In genomic region chr6:126609193-126609947, GRCm38 (mm10) we compare ENCODE assay signal across 24 mouse cellular contexts. TPM values are rescaled to one million over a fixed set of nuclear protein-coding genes. Genes with fewer than 3 reads are reported as not detected.
A peak's percentile ranks its signal among the peaks of the same experiment; 100 is the strongest.
DNase-seq lines count a peak whose midpoint lies in the region; ATAC-seq and TF ChIP-seq lines count a peak whose summit lies in the region.
"Had no signal": no experiment of that assay in that cellular context is flagged by ENCODE, and none has a peak within 500 bp of the region (broad histone marks: within the 10 kb centered on the region; RNA-seq: fewer than 3 reads in every experiment).

No protein-coding gene starts in this region.

- 0 out of 2 replicates have a peak, but pooled peaks have one; percentile 13 for ATAC-seq in hindbrain, postnatal 0 days
- ATAC-seq in hindbrain, embryonic 13.5 days (ENCODE audit: low FRiP score): no peak
- ATAC-seq: CD4-positive, CD25-positive, alpha-beta regulatory T cell, adult 4 months; forebrain, embryonic 13.5 days; forebrain, postnatal 0 days; intestine, postnatal 0 days had no signal

- DNase-seq in cerebellum, adult 18-20 months: peak; percentile 58 to 61
- DNase-seq in cerebellum, postnatal 10 days: no peak
- no peak for DNase-seq in hindbrain, postnatal 0 days (ENCODE audit: low spot score)
- DNase-seq in cerebellum, adult 9-11 months: peak; percentile 72
- DNase-seq in frontal cortex, postnatal 25 days (ENCODE audit: low spot score in 2 of 2): no peak
- DNase-seq: adrenal gland, adult 8-10 months; adrenal gland, postnatal 25 days; forebrain, postnatal 0 days; gastrocnemius, postnatal 25 days; heart, adult 18-20 months; heart, postnatal 10 days; heart, postnatal 36 days; kidney, adult 2 months had no signal

- no peak overlapping the region for H3K4me2 ChIP-seq in hindbrain, postnatal 0 days (ENCODE audit: low read depth, low read length)
- no peak overlapping the region for H3K4me2 ChIP-seq in hindbrain, embryonic 13.5 days
- H3K4me2 ChIP-seq: forebrain, embryonic 13.5 days; heart, embryonic 12.5 days; heart, embryonic 15.5 days; hindbrain, embryonic 14.5 days had no signal

- no peak overlapping the region for H3K4me3 ChIP-seq in hindbrain, postnatal 0 days (ENCODE audit: low read length)
- H3K4me3 ChIP-seq in hindbrain, embryonic 13.5 days: no peak overlapping the region
- H3K4me3 ChIP-seq: forebrain, embryonic 10.5 days; forebrain, embryonic 13.5 days; heart, embryonic 12.5 days; heart, embryonic 15.5 days; hindbrain, embryonic 10.5 days had no signal

- H3K27ac ChIP-seq in hindbrain, postnatal 0 days: no peak overlapping the region; the same call in 1 of the 2 replicates
- no peak overlapping the region for H3K27ac ChIP-seq in hindbrain, embryonic 13.5 days
- H3K27ac ChIP-seq: forebrain, embryonic 10.5 days; forebrain, embryonic 13.5 days; heart, embryonic 15.5 days; hindbrain, embryonic 10.5 days; hindbrain, embryonic 14.5 days had no signal

- H3K27me3 ChIP-seq in hindbrain, postnatal 0 days (ENCODE audit: insufficient read depth, low read length): no peaks in the 10 kb centered on the region
- peaks cover 9% of the 10 kb centered on the region; the same call in 1 of the 2 replicates for H3K27me3 ChIP-seq in hindbrain, embryonic 13.5 days
- H3K27me3 ChIP-seq: forebrain, embryonic 13.5 days had no signal

- H3K9ac ChIP-seq in hindbrain, postnatal 0 days (replicated peaks; ENCODE audit: low read length): no peak overlapping the region
- no peak overlapping the region for H3K9ac ChIP-seq in hindbrain, embryonic 13.5 days
- H3K9ac ChIP-seq: forebrain, embryonic 13.5 days; forebrain, postnatal 0 days; heart, embryonic 12.5 days; heart, embryonic 15.5 days; hindbrain, embryonic 14.5 days had no signal

- H3K4me1 ChIP-seq in hindbrain, postnatal 0 days (ENCODE audit: insufficient read depth, low read length): no peaks in the 10 kb centered on the region
- H3K4me1 ChIP-seq in hindbrain, embryonic 13.5 days (replicated peaks): no peaks in the 10 kb centered on the region; the same call in 1 of the 2 replicates
- H3K4me1 ChIP-seq: forebrain, embryonic 10.5 days; forebrain, embryonic 13.5 days; heart, embryonic 12.5 days; heart, embryonic 15.5 days had no signal

- WGBS in hindbrain, postnatal 0 days: 58% methylated on average over 17 of the region's 17 CpGs
- WGBS in hindbrain, embryonic 13.5 days: 69% methylated on average over 17 of the region's 17 CpGs

- no peak for TF ChIP-seq CTCF in hindbrain, postnatal 0 days (IDR thresholded peaks at IDR 0.05; ENCODE audit: low read depth)

- H3K36me3 ChIP-seq in hindbrain, postnatal 0 days (ENCODE audit: insufficient read depth, low read length): no peaks in the 10 kb centered on the region
- no peaks in the 10 kb centered on the region for H3K36me3 ChIP-seq in hindbrain, embryonic 13.5 days
- H3K36me3 ChIP-seq: forebrain, embryonic 10.5 days; heart, embryonic 12.5 days; heart, embryonic 15.5 days; hindbrain, embryonic 10.5 days had no signal

- no peaks in the 10 kb centered on the region for H3K9me3 ChIP-seq in hindbrain, postnatal 0 days (ENCODE audit: low read length)
- H3K9me3 ChIP-seq in hindbrain, embryonic 13.5 days: no peaks in the 10 kb centered on the region
- H3K9me3 ChIP-seq: forebrain, embryonic 10.5 days; forebrain, embryonic 13.5 days; heart, embryonic 12.5 days; heart, embryonic 15.5 days; hindbrain, embryonic 10.5 days had no signal

RNA-seq across cellular contexts. Expression of gene Kcna1, which starts 36.8 kb away (rescaled TPM):
- total RNA-seq in hindbrain, postnatal 0 days (2014; rRNA removed): 8.9 and 9.4 TPM in 2 replicates
- 7.2 and 7.9 TPM in 2 replicates for polyA plus RNA-seq in hindbrain, postnatal 0 days (2015; fragmentation: Nextera tagmentation; extraction: Ambion mirVana)
- 2.9 and 3.2 TPM in 2 replicates for polyA plus RNA-seq in hindbrain, embryonic 13.5 days (2015; fragmentation: Nextera tagmentation; extraction: Ambion mirVana)
- total RNA-seq: MEL had no signal
- polyA plus RNA-seq: C2C12; CD4-positive, CD25-positive, alpha-beta regulatory T cell, adult 4 months had no signal

Comparison
In these comparisons a context has a peak if more than half of its experiments do, and no peak if none do; other contexts are left out.
1. DNase-seq: peak in cerebellum, adult 18-20 months (2 of 2) and cerebellum, adult 9-11 months (single experiment); none in cerebellum, postnatal 10 days (0 of 2), hindbrain, postnatal 0 days (single experiment) and frontal cortex, postnatal 25 days (0 of 2).